Mouse (Mus musculus) midbrain, embryonic 14.5 days (tissue): ENCODE measurements around the gene Polr2i. TPM values are rescaled to one million over a fixed set of nuclear protein-coding genes. Genes with fewer than 3 reads are reported as not detected.
"Not testable (repeated sequence)": the region's sequence is repeated elsewhere in the genome, so short reads cannot be mapped to it uniquely, and the experiment has no call there.

Source experiments
- ATAC-seq: fragments of 200-750 bp; cut with Nextera tagmentation; 2 replicates; pipeline ENCODE4 v1.8.0; 2017; ENCODE audit warnings: moderate number of reproducible peaks, moderate library complexity; ENCODE audit not compliant: low FRiP score, low TSS enrichment
- DNase-seq: peaks from one replicate; pipeline ENCODE4 v3.0.0-alpha.2; 2015
- H3K27ac ChIP-seq: fragments of 300-500 bp; sonication (generic); replicated peaks from 2 replicates; pipeline ENCODE4 v1.5.1; 2014; ENCODE audit warnings: mild to moderate bottlenecking, low read depth, low read length, moderate library complexity
- H3K27me3 ChIP-seq: fragments of 300-500 bp; sonication (generic); 2 replicates; pipeline ENCODE4 v1.6.1; 2014; ENCODE audit warnings: low read length, control low read depth, mixed read lengths; ENCODE audit not compliant: control insufficient read depth, insufficient read depth
- H3K36me3 ChIP-seq: fragments of 300-500 bp; sonication (generic); 2 replicates; pipeline ENCODE4 v1.6.1; 2014; ENCODE audit warnings: low read length, control low read depth; ENCODE audit not compliant: control insufficient read depth, insufficient read depth
- H3K4me1 ChIP-seq: fragments of 300-500 bp; sonication (generic); 2 replicates; pipeline ENCODE4 v1.6.1; 2014; ENCODE audit warnings: mild to moderate bottlenecking, antibody characterized with exemption, low read length, control low read depth; ENCODE audit not compliant: control insufficient read depth, insufficient read depth
- H3K4me2 ChIP-seq: fragments of 300-500 bp; sonication (generic); 2 replicates; pipeline ENCODE4 v1.6.1; 2014; ENCODE audit warnings: mild to moderate bottlenecking, low read length, moderate library complexity
- H3K4me3 ChIP-seq: fragments of 300-500 bp; sonication (generic); replicated peaks from 2 replicates; pipeline ENCODE4 v1.5.1; 2014; ENCODE audit warnings: low read depth, low read length
- H3K9ac ChIP-seq: fragments of 300-500 bp; sonication (generic); replicated peaks from 2 replicates; pipeline ENCODE4 v1.6.1; 2014; ENCODE audit warnings: mild to moderate bottlenecking, low read length, moderate library complexity
- H3K9me3 ChIP-seq: fragments of 300-500 bp; sonication (generic); 2 replicates; pipeline ENCODE4 v1.6.1; 2016; ENCODE audit warnings: low read length, control low read depth, mixed read lengths; ENCODE audit not compliant: control insufficient read depth
- WGBS: fragments of 180-500 bp; shearing (Covaris S2); extraction: QIAGEN DNeasy Blood & Tissue Kit; methylation state at CpG from one replicate; pipeline ENCODE4 v1.1.7; 2014; 5-methylcytosine and 5-hydroxymethylcytosine counted together
- polyA plus RNA-seq: library from polyadenylated mRNA; unstranded; fragments of >200 nt; fragmentation: Nextera tagmentation; extraction: Ambion mirVana; gene quantifications from 2 replicates; pipeline ENCODE4 v1.2.1, GENCODE M21; 2014

The Polr2i gene
- polyA plus RNA-seq, 1 experiment from 2014 or later = 176 TPM

GRCm38 (mm10) chr7:30233387-30233786 is 1.6 kb downstream of the Polr2i start:
- H3K36me3 ChIP-seq = peaks cover 30% of the 10 kb centered on the region
- H3K27me3 ChIP-seq = no peaks in the 10 kb centered on the region
- no peak overlapping the region for H3K9ac ChIP-seq
- WGBS = 92% methylated on average over 20 of the region's 20 CpGs
- H3K27ac ChIP-seq = no peak overlapping the region
- H3K4me1 ChIP-seq = peaks cover 19% of the 10 kb centered on the region
- peak overlapping the region; percentile 69; the same call in 1 of the 2 replicates for H3K4me2 ChIP-seq
- H3K9me3 ChIP-seq = no peaks in the 10 kb centered on the region
- ATAC-seq (no peak), DNase-seq (no peak)
- H3K4me3 ChIP-seq = no peak overlapping the region

GRCm38 (mm10) chr7:30234276-30234858 is 2.6 kb downstream of the Polr2i start:
- DNase-seq (no peak), ATAC-seq (no peak)
- Histone ChIP-seq H3K9me3 (no peaks in the 10 kb centered on the region), H3K27me3 (no peaks in the 10 kb centered on the region), H3K36me3 (peaks cover 29% of the 10 kb centered on the region), H3K4me2 (no peak overlapping the region), H3K4me1 (peaks cover 19% of the 10 kb centered on the region), H3K4me3 (no peak overlapping the region), H3K27ac (no peak overlapping the region), H3K9ac (no peak overlapping the region)
- WGBS = 96% methylated on average over 15 of the region's 15 CpGs

- DNase-seq = no peak
- no peak overlapping the region for H3K4me3 ChIP-seq
- no peak overlapping the region for H3K9ac ChIP-seq
- ATAC-seq = no peak
- peaks cover 19% of the 10 kb centered on the region for H3K4me1 ChIP-seq
- no peak overlapping the region for H3K27ac ChIP-seq
- no peaks in the 10 kb centered on the region for H3K9me3 ChIP-seq
- H3K27me3 ChIP-seq = no peaks in the 10 kb centered on the region
- 92% methylated on average over 8 of the region's 8 CpGs for WGBS
- no peak overlapping the region for H3K4me2 ChIP-seq
- peaks cover 29% of the 10 kb centered on the region for H3K36me3 ChIP-seq
These were observed 3.3 kb downstream of the Polr2i start for GRCm38 (mm10) chr7:30235091-30235490.

GRCm38 (mm10) chr7:30235625-30236024 is 3.9 kb downstream of the Polr2i start, which contains the start of gene Ovol3:
Gene Ovol3, minus strand, starts transcription at chr7:30235725.
- 84% methylated on average over 4 of the region's 4 CpGs for WGBS
- no peak within 1 kb of the TSS for H3K4me3 ChIP-seq
- H3K9me3 ChIP-seq = no peaks in the 10 kb centered on the region
- H3K9ac ChIP-seq = no peak within 1 kb of the TSS
- ATAC-seq (no peak), DNase-seq (no peak)
- H3K4me1 ChIP-seq = peaks cover 16% of the 10 kb centered on the region
- H3K27me3 ChIP-seq = no peaks in the 10 kb centered on the region
- no peak within 1 kb of the TSS for H3K4me2 ChIP-seq
- H3K36me3 ChIP-seq = peaks cover 26% of the 10 kb centered on the region
- H3K27ac ChIP-seq = no peak within 1 kb of the TSS

GRCm38 (mm10) chr7:30237374-30237773 is 5.6 kb downstream of the Polr2i start:
- not testable (repeated sequence) for H3K4me2 ChIP-seq, ATAC-seq, H3K9me3 ChIP-seq, DNase-seq, H3K27ac ChIP-seq, H3K27me3 ChIP-seq, H3K9ac ChIP-seq, H3K4me3 ChIP-seq
- H3K36me3 ChIP-seq = peaks cover 30% of the 10 kb centered on the region
- WGBS = 81% methylated on average over 3 of the region's 3 CpGs
- H3K4me1 ChIP-seq = peaks cover 11% of the 10 kb centered on the region

- no peak overlapping the region for H3K9ac ChIP-seq
- 89% methylated on average over 12 of the region's 12 CpGs for WGBS
These were observed 20.5 kb downstream of the Polr2i start for GRCm38 (mm10) chr7:30251956-30252954.

GRCm38 (mm10) chr7:30265041-30265440 is 33.3 kb downstream of the Polr2i start:
- no peak overlapping the region for H3K9ac ChIP-seq
- DNase-seq (no peak), ATAC-seq (no peak)
- 87% methylated on average over 2 of the region's 2 CpGs for WGBS
- H3K27ac ChIP-seq = no peak overlapping the region
- H3K27me3 ChIP-seq = no peaks in the 10 kb centered on the region
- H3K36me3 ChIP-seq = 0 out of 2 replicates have a peak, but pooled peaks cover 6% of the 10 kb centered on the region
- no peaks in the 10 kb centered on the region for H3K4me1 ChIP-seq
- no peaks in the 10 kb centered on the region for H3K9me3 ChIP-seq
- no peak overlapping the region for H3K4me2 ChIP-seq
- no peak overlapping the region for H3K4me3 ChIP-seq

More at GRCm38 (mm10) chr7:30251956-30252954, 20.5 kb downstream of the Polr2i start:
- Histone ChIP-seq H3K9me3 (no peaks in the 10 kb centered on the region), H3K4me1 (no peaks in the 10 kb centered on the region), H3K4me3 (no peak overlapping the region), H3K27me3 (no peaks in the 10 kb centered on the region), H3K36me3 (0 out of 2 replicates have a peak, but pooled peaks cover 2% of the 10 kb centered on the region), H3K27ac (no peak overlapping the region), H3K4me2 (no peak overlapping the region)
- DNase-seq (no peak), ATAC-seq (no peak)

- ATAC-seq (no peak), DNase-seq (no peak)
- 92% methylated on average over 5 of the region's 5 CpGs for WGBS
These were observed 33.8 kb downstream of the Polr2i start for GRCm38 (mm10) chr7:30265531-30265930.

More at GRCm38 (mm10) chr7:30265531-30265930, 33.8 kb downstream of the Polr2i start:
- H3K4me3 ChIP-seq = no peak overlapping the region
- no peaks in the 10 kb centered on the region for H3K4me1 ChIP-seq
- H3K27ac ChIP-seq = no peak overlapping the region
- no peak overlapping the region for H3K9ac ChIP-seq
- no peaks in the 10 kb centered on the region for H3K27me3 ChIP-seq
- H3K36me3 ChIP-seq = 0 out of 2 replicates have a peak, but pooled peaks cover 6% of the 10 kb centered on the region
- no peak overlapping the region for H3K4me2 ChIP-seq
- H3K9me3 ChIP-seq = no peaks in the 10 kb centered on the region
